1 mouse cellular context compared by ENCODE assay signal in genomic region chr3:94456529-94457000, GRCm38 (mm10).
TF ChIP-seq lines count a peak whose summit lies in the region.

No protein-coding gene starts in this region.

TF ChIP-seq in CH12.LX, 34 proteins besides CTCF, POLR2A, EP300 and RAD21:
- TF ChIP-seq MAFK (IDR thresholded peaks at IDR 0.05; ENCODE audit: insufficient replicate concordance, low read length) (no peak), KAT2A (IDR thresholded peaks at IDR 0.05; ENCODE audit: insufficient replicate concordance, low read length) (no peak), JUN (IDR thresholded peaks at IDR 0.05; ENCODE audit: insufficient read depth, low read depth, low read length) (no peak), GABPA (IDR thresholded peaks at IDR 0.05; ENCODE audit: insufficient replicate concordance, low read depth, low read length) (no peak), ZC3H11A (IDR thresholded peaks at IDR 0.05; ENCODE audit: low read depth, low read length) (peak; percentile 48), SMC3 (IDR thresholded peaks at IDR 0.05; ENCODE audit: low read depth, low read length) (peak; percentile 90), UBTF (IDR thresholded peaks at IDR 0.05; ENCODE audit: low read depth, low read length) (no peak), IRF4 (IDR thresholded peaks at IDR 0.05; ENCODE audit: low read depth, low read length) (peak; percentile 44; the same call in 1 of the 2 replicates), TBP (conservative IDR thresholded peaks at IDR 0.05; ENCODE audit: low read depth, low read length) (no peak), SIN3A (IDR thresholded peaks at IDR 0.05; ENCODE audit: low read length) (no peak), JUND (conservative IDR thresholded peaks at IDR 0.05; ENCODE audit: low read depth, low read length) (no peak)
